Mouse (Mus musculus): ENCODE data around the gene Sept9. TPM values are rescaled to one million over a fixed set of nuclear protein-coding genes. Genes with fewer than 3 reads are reported as not detected.

The Sept9 gene
- 53.0 and 71.0 TPM in 2 replicates for polyA plus RNA-seq (2012; rRNA removed; ENCODE audit: low replicate concordance)

DNA sequence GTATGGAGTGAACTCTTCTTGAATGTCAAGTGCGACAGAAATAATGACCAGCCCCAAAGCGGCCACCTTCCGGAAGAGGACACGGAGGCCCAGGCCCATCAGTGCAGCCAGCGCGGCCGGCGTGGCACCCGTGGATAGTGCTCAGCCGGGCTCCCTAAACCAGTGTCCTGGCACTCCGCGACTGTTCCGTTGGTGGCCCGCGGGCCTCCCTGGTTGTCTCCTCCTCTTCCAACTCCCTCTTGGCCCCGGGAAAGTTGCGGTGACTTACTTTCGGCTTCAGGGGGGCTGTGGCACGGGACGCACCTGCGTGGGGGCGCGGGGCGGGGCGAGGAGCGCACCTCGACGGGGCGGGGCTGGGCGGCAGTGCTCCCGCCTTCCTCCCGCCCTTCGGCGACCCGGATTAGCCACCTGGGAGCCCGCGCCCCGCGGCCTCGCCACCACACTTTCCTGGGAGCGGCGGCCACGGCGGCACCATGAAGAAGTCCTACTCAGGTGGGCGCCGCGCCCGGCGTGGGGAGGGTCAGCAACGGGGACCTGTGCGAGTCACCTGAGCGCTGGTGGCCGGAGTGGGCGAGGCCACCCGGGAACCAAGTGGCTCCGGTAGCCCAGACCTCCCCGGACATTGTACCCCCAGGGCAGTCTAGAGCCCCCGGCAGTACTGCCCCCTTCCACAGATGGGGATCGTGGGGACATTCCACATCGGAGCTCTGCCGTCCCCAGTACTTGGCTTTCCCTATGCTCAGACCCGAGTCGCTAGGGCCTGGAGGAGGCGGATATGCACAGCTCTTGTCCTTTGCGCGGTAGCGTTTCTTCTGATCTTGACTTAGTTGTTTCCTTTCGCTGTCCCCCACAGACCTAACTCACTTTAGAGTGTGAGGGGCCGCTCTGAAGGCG, at the start of gene Sept9:
Gene Sept9 (plus strand): TSS at position 380 of the 894 bp plus-strand sequence.

Other genes with a start within 250 kb of the Sept9 start
- gene Sec14l1, start 84.5 kb upstream of the Sept9 start, polyA plus RNA-seq (2012; rRNA removed; ENCODE audit: low replicate concordance), result 91.7 and 93.7 TPM in 2 replicates

Data from subcutaneous adipose tissue, adult 2 months (tissue).